Mouse (Mus musculus) myocyte (in vitro differentiated cells): ENCODE measurements at regions not wholly inside any gene's neighbourhood (a gene's known extent, or its start where the extent isn't known, plus 50 kb on each side); places are given as distances from the start of the nearest gene placed in this dataset.

Source experiments
- CEBPB ChIP-seq: IDR thresholded peaks from 2 replicates; pipeline ENCODE4 v1.6.1; 2011; ENCODE audit warnings: mild to moderate bottlenecking, moderate library complexity; ENCODE audit not compliant: poor library complexity, insufficient read depth, severe bottlenecking
- E2F4 ChIP-seq: IDR thresholded peaks from one replicate; pipeline ENCODE4 v1.6.1; 2011; ENCODE audit warnings: mild to moderate bottlenecking, control low read depth, moderate library complexity; ENCODE audit not compliant: insufficient read depth
- MAX ChIP-seq: IDR thresholded peaks from one replicate; pipeline ENCODE4 v1.6.1; 2011; ENCODE audit warnings: low read depth, mild to moderate bottlenecking, control low read depth
- MYOD1 ChIP-seq, 3 experiments: IDR thresholded peaks; one replicate each; pipeline ENCODE4 v1.6.1; 2011; ENCODE audit warnings: control low read depth in 2 of 3, low read depth in 2 of 3, mild to moderate bottlenecking in 2 of 3, moderate library complexity in 1 of 3; ENCODE audit not compliant: insufficient read length in 2 of 3, control insufficient read depth in 1 of 3
- POLR2A ChIP-seq: IDR thresholded peaks from one replicate; pipeline ENCODE4 v1.6.1; 2011; ENCODE audit warnings: low read depth, mild to moderate bottlenecking, control low read depth, moderate library complexity; ENCODE audit not compliant: insufficient read length
- REST ChIP-seq: IDR thresholded peaks from one replicate; pipeline ENCODE4 v1.6.1; 2011; ENCODE audit warnings: mild to moderate bottlenecking, control low read depth, moderate library complexity; ENCODE audit not compliant: insufficient read depth, insufficient read length
- TCF12 ChIP-seq: IDR thresholded peaks from one replicate; pipeline ENCODE4 v1.6.1; 2011; ENCODE audit warnings: mild to moderate bottlenecking, control low read depth; ENCODE audit not compliant: poor library complexity, insufficient read depth, severe bottlenecking
- TCF3 ChIP-seq: IDR thresholded peaks from one replicate; pipeline ENCODE4 v1.6.1; 2011; ENCODE audit warnings: low read depth, control low read depth; ENCODE audit not compliant: insufficient read length
- USF1 ChIP-seq: IDR thresholded peaks from one replicate; pipeline ENCODE4 v1.6.1; 2011; ENCODE audit warnings: low read depth, mild to moderate bottlenecking, control low read depth, moderate library complexity

DNA sequence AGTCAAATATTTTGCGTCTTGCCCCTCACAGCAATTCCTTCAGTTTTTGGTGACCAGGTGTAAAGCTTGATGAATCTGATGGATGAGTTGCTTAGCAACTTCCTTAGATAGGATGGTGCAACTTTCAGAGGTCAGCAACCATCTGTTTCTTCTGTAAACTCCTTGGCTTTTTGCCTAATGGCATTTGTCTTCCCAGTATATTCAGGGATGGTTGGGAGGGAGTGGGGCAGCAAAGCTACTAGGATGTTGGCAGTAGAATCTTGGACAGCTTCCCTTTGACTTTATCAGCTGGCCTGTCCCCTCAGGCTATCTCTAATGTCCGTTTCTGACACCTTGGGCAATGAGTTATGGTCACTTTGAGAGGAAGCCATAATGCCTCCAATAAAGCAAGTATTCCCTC, 289.1 kb downstream of the Lyplal1 start:
- TF ChIP-seq POLR2A (no peak), TCF3 (no peak), MYOD1 (IDR thresholded peaks at IDR 0.05; ENCODE audit: control insufficient read depth in 1 of 3, insufficient read length in 2 of 3, low read depth in 2 of 3) (no peak), TCF12 (no peak), USF1 (no peak), E2F4 (no peak), REST (no peak), CEBPB (no peak), MAX (no peak)
